Mouse (Mus musculus) cerebellum, postnatal 14 days (tissue): ENCODE measurements around the gene Cntnap1.

Source experiments
- DNase-seq, 2 experiments: peaks; one replicate each; pipeline ENCODE4 v3.0.0; 2021; ENCODE audit warnings: mixed read lengths in 2 of 2

The Cntnap1 gene

GRCm38 (mm10) chr11:101221306-101221986 lies 51.1 kb downstream of the Cntnap1 start:
- no peak for DNase-seq

- DNase-seq, result no peak
These were observed 54.0 kb downstream of the Cntnap1 start for GRCm38 (mm10) chr11:101224337-101224736.

GRCm38 (mm10) chr11:101225331-101226064 lies 55.2 kb downstream of the Cntnap1 start:
- peak; percentile 9 to 16 for DNase-seq

- DNase-seq, result peak; percentile 95 to 98
These were observed 55.9 kb downstream of the Cntnap1 start, which contains the start of gene Ezh1 for GRCm38 (mm10) chr11:101226065-101226701. Ezh1 (minus strand) TSS chr11:101226463.

- peak; percentile 58 to 68 for DNase-seq
These were observed 59.1 kb downstream of the Cntnap1 start for GRCm38 (mm10) chr11:101229361-101229900.

- peak in 1 of 2 experiments; percentile 15 for DNase-seq
These were observed 59.8 kb downstream of the Cntnap1 start for GRCm38 (mm10) chr11:101230061-101230511.

GRCm38 (mm10) chr11:101230526-101230925 lies 60.2 kb downstream of the Cntnap1 start:
- DNase-seq, result no peak

- DNase-seq, result peak; percentile 16 to 18
These were observed 60.9 kb downstream of the Cntnap1 start for GRCm38 (mm10) chr11:101230991-101231871.

- no peak for DNase-seq
These were observed 61.9 kb downstream of the Cntnap1 start for GRCm38 (mm10) chr11:101232010-101232839.

- no peak for DNase-seq
These were observed 62.9 kb downstream of the Cntnap1 start for GRCm38 (mm10) chr11:101233240-101233639.

- no peak for DNase-seq
These were observed 63.8 kb downstream of the Cntnap1 start for GRCm38 (mm10) chr11:101234124-101234523.

- no peak for DNase-seq
These were observed 65.1 kb downstream of the Cntnap1 start for GRCm38 (mm10) chr11:101235429-101235828.

- DNase-seq, result no peak
These were observed 66.5 kb downstream of the Cntnap1 start for GRCm38 (mm10) chr11:101236782-101237181.

- peak; percentile 27 to 44 for DNase-seq
These were observed 67.8 kb downstream of the Cntnap1 start for GRCm38 (mm10) chr11:101238071-101238647.
